Mouse (Mus musculus): ENCODE measurements around the gene Lrmda. TPM values are rescaled to one million over a fixed set of nuclear protein-coding genes. Genes with fewer than 3 reads are reported as not detected.

The Lrmda gene
- total and polyA plus RNA-seq, 2 experiments from 2014 or later: 0.18 TPM; not detected in 1

GRCm38 (mm10) chr14:22600166-22600565 lies 580.7 kb downstream of the Lrmda start:
- WGBS: 19% methylated on average over 3 of the region's 3 CpGs
- TF ChIP-seq CTCF (IDR thresholded peaks at IDR 0.05; ENCODE audit: low read depth): no peak
- no peaks in the 10 kb centered on the region; the same call in 1 of the 2 replicates for H3K27me3 ChIP-seq (ENCODE audit: insufficient read depth, low read length)
- DNase-seq (no peak), ATAC-seq (no peak)
- no peak overlapping the region for H3K4me2 ChIP-seq (ENCODE audit: low read depth)
- no peak overlapping the region for H3K9ac ChIP-seq
- peaks cover 3% of the 10 kb centered on the region; the same call in 1 of the 2 replicates for H3K4me1 ChIP-seq (ENCODE audit: insufficient read depth)
- H3K27ac ChIP-seq (ENCODE audit: low read depth, low read length): no peak overlapping the region
- no peak overlapping the region for H3K4me3 ChIP-seq (ENCODE audit: low read depth, low read length)
- no peaks in the 10 kb centered on the region for H3K36me3 ChIP-seq (ENCODE audit: insufficient read depth)
- H3K9me3 ChIP-seq (ENCODE audit: low read length): no peaks in the 10 kb centered on the region

- 91% methylated on average over 2 of the region's 2 CpGs for WGBS
- no peak overlapping the region for H3K4me3 ChIP-seq (ENCODE audit: low read depth, low read length)
- no peak for TF ChIP-seq CTCF (IDR thresholded peaks at IDR 0.05; ENCODE audit: low read depth)
Measured at GRCm38 (mm10) chr14:22602308-22602707, 582.8 kb downstream of the Lrmda start.

GRCm38 (mm10) chr14:22608599-22608998 lies 589.1 kb downstream of the Lrmda start:
- Histone ChIP-seq H3K4me2 (ENCODE audit: low read depth) (no peak overlapping the region), H3K27me3 (ENCODE audit: insufficient read depth, low read length) (no peaks in the 10 kb centered on the region), H3K4me3 (ENCODE audit: low read depth, low read length) (no peak overlapping the region), H3K4me1 (ENCODE audit: insufficient read depth) (no peaks in the 10 kb centered on the region), H3K9ac (no peak overlapping the region), H3K9me3 (ENCODE audit: low read length) (no peaks in the 10 kb centered on the region), H3K27ac (ENCODE audit: low read depth, low read length) (no peak overlapping the region), H3K36me3 (ENCODE audit: insufficient read depth) (no peaks in the 10 kb centered on the region)
- ATAC-seq: no peak
- no peak for DNase-seq
- TF ChIP-seq CTCF (IDR thresholded peaks at IDR 0.05; ENCODE audit: low read depth): no peak
- WGBS: 54% methylated on average over 5 of the region's 5 CpGs

More at GRCm38 (mm10) chr14:22602308-22602707, 582.8 kb downstream of the Lrmda start:
- H3K9me3 ChIP-seq (ENCODE audit: low read length): no peaks in the 10 kb centered on the region
- H3K9ac ChIP-seq: no peak overlapping the region
- H3K27me3 ChIP-seq (ENCODE audit: insufficient read depth, low read length): no peaks in the 10 kb centered on the region
- no peak overlapping the region for H3K27ac ChIP-seq (ENCODE audit: low read depth, low read length)
- H3K4me2 ChIP-seq (ENCODE audit: low read depth): no peak overlapping the region
- peaks cover 3% of the 10 kb centered on the region; the same call in 1 of the 2 replicates for H3K4me1 ChIP-seq (ENCODE audit: insufficient read depth)
- ATAC-seq: no peak
- DNase-seq: no peak
- H3K36me3 ChIP-seq (ENCODE audit: insufficient read depth): no peaks in the 10 kb centered on the region

GRCm38 (mm10) chr14:22609261-22610245 lies 590.0 kb downstream of the Lrmda start:
- H3K9me3 ChIP-seq (ENCODE audit: low read length): no peaks in the 10 kb centered on the region
- no peak overlapping the region for H3K9ac ChIP-seq
- H3K4me3 ChIP-seq (ENCODE audit: low read depth, low read length): no peak overlapping the region
- no peak for TF ChIP-seq CTCF (IDR thresholded peaks at IDR 0.05; ENCODE audit: low read depth)
- DNase-seq (no peak), ATAC-seq (no peak)
- H3K27ac ChIP-seq (ENCODE audit: low read depth, low read length): no peak overlapping the region
- H3K27me3 ChIP-seq (ENCODE audit: insufficient read depth, low read length): no peaks in the 10 kb centered on the region
- H3K36me3 ChIP-seq (ENCODE audit: insufficient read depth): no peaks in the 10 kb centered on the region
- 82% methylated on average over 13 of the region's 13 CpGs for WGBS
- no peaks in the 10 kb centered on the region for H3K4me1 ChIP-seq (ENCODE audit: insufficient read depth)
- no peak overlapping the region for H3K4me2 ChIP-seq (ENCODE audit: low read depth)

GRCm38 (mm10) chr14:22611011-22611410 lies 591.5 kb downstream of the Lrmda start:
- WGBS: 97% methylated on average over 3 of the region's 3 CpGs
- H3K4me3 ChIP-seq (ENCODE audit: low read depth, low read length): no peak overlapping the region
- H3K27me3 ChIP-seq (ENCODE audit: insufficient read depth, low read length): no peaks in the 10 kb centered on the region
- ATAC-seq (no peak), DNase-seq (no peak)
- TF ChIP-seq CTCF (IDR thresholded peaks at IDR 0.05; ENCODE audit: low read depth): no peak
- H3K4me2 ChIP-seq (ENCODE audit: low read depth): no peak overlapping the region
- no peak overlapping the region for H3K9ac ChIP-seq
- H3K9me3 ChIP-seq (ENCODE audit: low read length): no peaks in the 10 kb centered on the region
- no peak overlapping the region for H3K27ac ChIP-seq (ENCODE audit: low read depth, low read length)
- no peaks in the 10 kb centered on the region for H3K4me1 ChIP-seq (ENCODE audit: insufficient read depth)
- no peaks in the 10 kb centered on the region for H3K36me3 ChIP-seq (ENCODE audit: insufficient read depth)

DNA sequence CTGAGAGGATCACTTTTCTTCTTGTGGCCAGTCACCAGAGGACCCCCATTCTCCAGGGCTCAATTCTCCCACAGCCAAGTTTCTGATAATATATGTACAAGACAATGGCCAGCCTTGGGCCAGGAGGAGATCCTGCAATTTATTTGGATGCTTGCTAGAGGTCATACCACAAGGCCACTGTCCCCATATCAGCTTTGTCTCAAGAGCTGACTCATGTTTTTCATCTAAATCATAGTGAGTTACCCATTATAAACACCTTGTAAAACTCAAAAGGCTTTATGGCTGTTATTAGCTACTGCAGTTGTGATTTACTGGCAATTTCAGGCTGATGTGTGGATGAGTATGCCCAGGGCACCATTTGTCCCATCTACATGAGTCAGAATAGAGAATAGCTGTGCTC lies 600.7 kb downstream of the Lrmda start:
- no peaks in the 10 kb centered on the region for H3K27me3 ChIP-seq (ENCODE audit: insufficient read depth, low read length)
- no peak overlapping the region for H3K4me2 ChIP-seq (ENCODE audit: low read depth)
- no peak overlapping the region for H3K27ac ChIP-seq (ENCODE audit: low read depth, low read length)
- no peaks in the 10 kb centered on the region for H3K4me1 ChIP-seq (ENCODE audit: insufficient read depth)
- ATAC-seq (no peak), DNase-seq (no peak)
- no peak overlapping the region for H3K9ac ChIP-seq
- H3K4me3 ChIP-seq (ENCODE audit: low read depth, low read length): no peak overlapping the region
- no peak for TF ChIP-seq CTCF (IDR thresholded peaks at IDR 0.05; ENCODE audit: low read depth)
- no peaks in the 10 kb centered on the region for H3K9me3 ChIP-seq (ENCODE audit: low read length)
- no peaks in the 10 kb centered on the region for H3K36me3 ChIP-seq (ENCODE audit: insufficient read depth)

- Histone ChIP-seq H3K27ac (ENCODE audit: low read depth, low read length) (no peak overlapping the region), H3K4me1 (ENCODE audit: insufficient read depth) (no peaks in the 10 kb centered on the region), H3K27me3 (ENCODE audit: insufficient read depth, low read length) (no peaks in the 10 kb centered on the region), H3K4me3 (ENCODE audit: low read depth, low read length) (no peak overlapping the region), H3K9me3 (ENCODE audit: low read length) (no peaks in the 10 kb centered on the region), H3K9ac (no peak overlapping the region), H3K4me2 (ENCODE audit: low read depth) (no peak overlapping the region), H3K36me3 (ENCODE audit: insufficient read depth) (no peaks in the 10 kb centered on the region)
- TF ChIP-seq CTCF (IDR thresholded peaks at IDR 0.05; ENCODE audit: low read depth): no peak
- ATAC-seq (no peak), DNase-seq (no peak)
- 95% methylated on average over 3 of the region's 3 CpGs for WGBS
Measured at GRCm38 (mm10) chr14:22621941-22622340, 602.4 kb downstream of the Lrmda start.
